ENCODE assay signal across 8 mouse cellular contexts in the genomic region with DNA sequence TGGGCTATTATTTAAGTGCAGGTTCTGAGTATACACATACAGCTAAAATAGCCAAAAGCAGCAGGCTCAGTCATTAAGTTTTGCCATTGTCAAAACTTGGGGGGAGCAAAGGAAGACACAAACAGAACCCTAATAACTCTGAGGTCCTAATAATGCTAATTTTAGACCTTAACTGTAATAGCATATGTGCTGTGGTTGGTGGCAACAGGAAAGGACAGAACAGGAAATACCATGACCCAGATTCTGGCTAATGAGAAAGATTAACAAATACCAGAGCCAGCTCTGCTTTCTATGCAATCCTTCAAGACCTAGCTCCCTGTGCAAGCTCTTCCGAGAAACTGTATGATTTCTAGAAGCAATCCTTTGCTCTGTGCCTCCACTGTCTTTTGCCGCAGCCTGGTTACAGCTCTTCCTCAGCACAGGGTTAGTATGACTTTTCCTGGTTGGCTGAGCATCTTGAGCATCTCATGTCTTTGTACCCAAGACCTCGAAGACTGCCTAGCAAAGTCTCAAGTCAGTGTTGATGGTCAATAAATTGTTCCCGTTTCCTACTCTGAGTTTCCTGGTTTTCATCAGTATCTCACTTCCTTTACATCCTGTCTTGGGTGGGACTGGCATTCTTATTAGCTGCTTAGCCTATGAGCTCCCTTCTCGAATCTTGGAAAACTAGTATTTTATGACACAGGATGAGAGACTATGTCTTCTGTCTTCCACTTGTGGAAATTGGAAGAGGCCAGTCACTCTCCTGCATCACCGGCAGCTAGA. TPM values are rescaled to one million over a fixed set of nuclear protein-coding genes. Genes with fewer than 3 reads are reported as not detected.
A peak's percentile ranks its signal among the peaks of the same experiment; 100 is the strongest.
DNase-seq lines count a peak whose midpoint lies in the region; ATAC-seq and TF ChIP-seq lines count a peak whose summit lies in the region.

No protein-coding gene starts in this region.

- no peak overlapping the region for H3K4me2 ChIP-seq in forebrain, postnatal 0 days (ENCODE audit: low read depth)
- H3K4me2 ChIP-seq in limb, embryonic 12.5 days = peak overlapping the region; percentile 44
- no peak overlapping the region for H3K4me2 ChIP-seq in neural tube, embryonic 14.5 days (ENCODE audit: low read depth, low read length)

- DNase-seq in left cerebral cortex, adult 2 months (ENCODE audit: extremely low spot score in 1 of 2, low spot score in 2 of 2) = no peak
- DNase-seq in left cerebral cortex, postnatal 10 days (ENCODE audit: extremely low spot score in 1 of 2, low spot score in 2 of 2) = no peak
- DNase-seq in forebrain, postnatal 0 days = no peak
- DNase-seq in frontal cortex, postnatal 25 days (ENCODE audit: low spot score in 2 of 2) = no peak
- DNase-seq in right cerebral cortex, postnatal 14 days = no peak
- DNase-seq in right cerebral cortex, adult 2 months (ENCODE audit: low spot score in 2 of 2) = no peak

- intact Hi-C loops in left cerebral cortex, adult 2 months (cut with DNase I) = no loop called here
- intact Hi-C loops in left cerebral cortex, postnatal 10 days (cut with DNase I) = no loop called here

- peak overlapping the region; percentile 74 for H3K27ac ChIP-seq in left cerebral cortex, adult 2 months
- peak overlapping the region; percentile 86 for H3K27ac ChIP-seq in forebrain, postnatal 0 days (ENCODE audit: low read depth, low read length)
- H3K27ac ChIP-seq in limb, embryonic 12.5 days = peak overlapping the region; percentile 87
- H3K27ac ChIP-seq in neural tube, embryonic 14.5 days (ENCODE audit: low read depth, low read length) = 0 out of 2 replicates have a peak overlapping the region, but pooled peaks have one; percentile 61

- WGBS in forebrain, postnatal 0 days = 86% methylated on average over 6 of the region's 6 CpGs
- WGBS in limb, embryonic 12.5 days = 65% methylated on average over 6 of the region's 6 CpGs
- 86% methylated on average over 6 of the region's 6 CpGs for WGBS in neural tube, embryonic 14.5 days

- H3K36me3 ChIP-seq in forebrain, postnatal 0 days (ENCODE audit: insufficient read depth) = no peaks in the 10 kb centered on the region
- no peaks in the 10 kb centered on the region for H3K36me3 ChIP-seq in limb, embryonic 12.5 days
- H3K36me3 ChIP-seq in neural tube, embryonic 14.5 days (ENCODE audit: control insufficient read depth, insufficient read depth, low read length) = no peaks in the 10 kb centered on the region

- H3K27me3 ChIP-seq in forebrain, postnatal 0 days (ENCODE audit: insufficient read depth, low read length) = no peaks in the 10 kb centered on the region
- H3K27me3 ChIP-seq in limb, embryonic 12.5 days = no peaks in the 10 kb centered on the region
- no peaks in the 10 kb centered on the region for H3K27me3 ChIP-seq in neural tube, embryonic 14.5 days (ENCODE audit: control insufficient read depth, insufficient read depth, low read length)

- H3K4me1 ChIP-seq in forebrain, postnatal 0 days (ENCODE audit: insufficient read depth) = peaks cover 21% of the 10 kb centered on the region
- peaks cover 25% of the 10 kb centered on the region for H3K4me1 ChIP-seq in limb, embryonic 12.5 days (replicated peaks)
- 0 out of 2 replicates have a peak, but pooled peaks cover 10% of the 10 kb centered on the region for H3K4me1 ChIP-seq in neural tube, embryonic 14.5 days (ENCODE audit: control insufficient read depth, insufficient read depth, low read length)

- no peak for ATAC-seq in forebrain, postnatal 0 days
- ATAC-seq in limb, embryonic 12.5 days (ENCODE audit: insufficient number of reproducible peaks, insufficient read depth, low FRiP score, low TSS enrichment, low read depth) = no peak
- ATAC-seq in neural tube, embryonic 14.5 days (ENCODE audit: low read depth) = no peak

- no peak overlapping the region for H3K4me3 ChIP-seq in left cerebral cortex, adult 2 months
- no peak overlapping the region for H3K4me3 ChIP-seq in forebrain, postnatal 0 days (ENCODE audit: low read depth, low read length)
- H3K4me3 ChIP-seq in limb, embryonic 12.5 days (replicated peaks) = no peak overlapping the region
- no peak overlapping the region for H3K4me3 ChIP-seq in neural tube, embryonic 14.5 days (ENCODE audit: low read depth, low read length)

- H3K9me3 ChIP-seq in forebrain, postnatal 0 days (ENCODE audit: low read length) = 0 out of 2 replicates have a peak, but pooled peaks cover 3% of the 10 kb centered on the region
- H3K9me3 ChIP-seq in limb, embryonic 12.5 days = no peaks in the 10 kb centered on the region
- no peaks in the 10 kb centered on the region for H3K9me3 ChIP-seq in neural tube, embryonic 14.5 days (ENCODE audit: control insufficient read depth, low read length)

- no peak for TF ChIP-seq CTCF in left cerebral cortex, adult 2 months (IDR thresholded peaks at IDR 0.05)
- TF ChIP-seq CTCF in forebrain, postnatal 0 days (IDR thresholded peaks at IDR 0.05; ENCODE audit: low read depth) = no peak

- no peak overlapping the region for H3K9ac ChIP-seq in forebrain, postnatal 0 days
- no peak overlapping the region for H3K9ac ChIP-seq in limb, embryonic 12.5 days (replicated peaks)
- no peak overlapping the region for H3K9ac ChIP-seq in neural tube, embryonic 14.5 days (replicated peaks; ENCODE audit: low read depth, low read length)

RNA-seq across cellular contexts. Expression of a gene that starts 49.9 kb away (rescaled TPM):
- 10 to 100 TPM; 38.4 to 41.4 TPM for total RNA-seq in left cerebral cortex, adult 2 months (2021)
- total RNA-seq in left cerebral cortex, postnatal 10 days (2021) = 10 to 100 TPM; 21.8 to 27.4 TPM
- 22.2 and 28.5 TPM in 2 replicates for total RNA-seq in forebrain, postnatal 0 days (2014; rRNA removed)
- 18.1 and 20.7 TPM in 2 replicates for polyA plus RNA-seq in forebrain, postnatal 0 days (2015; fragmentation: Nextera tagmentation; extraction: Ambion mirVana)
- 95.5 and 97.3 TPM in 2 replicates for polyA plus RNA-seq in limb, embryonic 12.5 days (2016; fragmentation: Nextera tagmentation; extraction: Ambion mirVana)
- 30.3 and 32.9 TPM in 2 replicates for polyA plus RNA-seq in neural tube, embryonic 14.5 days (2014; fragmentation: Nextera tagmentation; extraction: Ambion mirVana)
